Mouse (Mus musculus): ENCODE results near the gene Mdk. TPM values are rescaled to one million over a fixed set of nuclear protein-coding genes. Genes with fewer than 3 reads are reported as not detected.

Gene Mdk
- polyA plus RNA-seq, 1 experiment from 2014 or later, result 313 TPM

- peaks cover 59% of the 10 kb centered on the region for H3K4me1 ChIP-seq (replicated peaks)
- no peak overlapping the region for H3K9ac ChIP-seq
- WGBS, result 83% methylated on average over 4 of the region's 4 CpGs
- no peak for ATAC-seq (ENCODE audit: low FRiP score)
- H3K4me2 ChIP-seq, result no peak overlapping the region
- H3K36me3 ChIP-seq, result no peaks in the 10 kb centered on the region
- H3K27me3 ChIP-seq, result no peaks in the 10 kb centered on the region
- no peak overlapping the region for H3K4me3 ChIP-seq
- H3K27ac ChIP-seq, result 0 out of 2 replicates have a peak overlapping the region, but pooled peaks have one; percentile 8
- H3K9me3 ChIP-seq, result no peaks in the 10 kb centered on the region
Measured at GRCm38 (mm10) chr2:91955121-91955591, 23.1 kb upstream of the Mdk start.

DNA sequence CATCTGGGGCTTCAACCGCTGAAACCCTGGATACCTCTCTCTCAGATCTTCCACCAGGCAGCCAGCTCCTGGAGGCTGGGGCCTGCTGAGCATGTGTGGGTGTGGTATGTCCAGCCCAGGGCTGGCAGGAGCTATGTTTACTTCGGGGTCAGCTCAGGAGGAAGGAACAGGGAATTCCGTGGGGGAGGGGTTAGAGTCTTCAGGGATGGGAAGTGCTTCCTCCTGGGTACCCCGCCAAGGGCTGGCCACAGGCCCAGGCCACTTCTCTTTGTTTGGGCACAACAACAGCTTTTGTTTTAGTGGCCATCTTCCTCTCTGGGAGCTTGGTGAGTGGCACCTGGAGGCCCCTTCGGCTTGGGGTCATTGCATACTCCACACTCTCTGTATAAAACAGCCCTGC lies 21.7 kb upstream of the Mdk start:
- no peaks in the 10 kb centered on the region for H3K9me3 ChIP-seq
- no peak for ATAC-seq (ENCODE audit: low FRiP score)
- no peaks in the 10 kb centered on the region for H3K36me3 ChIP-seq
- H3K27ac ChIP-seq, result peak overlapping the region; percentile 52
- H3K9ac ChIP-seq, result no peak overlapping the region
- 27% methylated on average over 5 of the region's 5 CpGs for WGBS
- no peak overlapping the region for H3K4me2 ChIP-seq
- peaks cover 59% of the 10 kb centered on the region for H3K4me1 ChIP-seq (replicated peaks)
- no peak overlapping the region for H3K4me3 ChIP-seq
- H3K27me3 ChIP-seq, result no peaks in the 10 kb centered on the region

DNA sequence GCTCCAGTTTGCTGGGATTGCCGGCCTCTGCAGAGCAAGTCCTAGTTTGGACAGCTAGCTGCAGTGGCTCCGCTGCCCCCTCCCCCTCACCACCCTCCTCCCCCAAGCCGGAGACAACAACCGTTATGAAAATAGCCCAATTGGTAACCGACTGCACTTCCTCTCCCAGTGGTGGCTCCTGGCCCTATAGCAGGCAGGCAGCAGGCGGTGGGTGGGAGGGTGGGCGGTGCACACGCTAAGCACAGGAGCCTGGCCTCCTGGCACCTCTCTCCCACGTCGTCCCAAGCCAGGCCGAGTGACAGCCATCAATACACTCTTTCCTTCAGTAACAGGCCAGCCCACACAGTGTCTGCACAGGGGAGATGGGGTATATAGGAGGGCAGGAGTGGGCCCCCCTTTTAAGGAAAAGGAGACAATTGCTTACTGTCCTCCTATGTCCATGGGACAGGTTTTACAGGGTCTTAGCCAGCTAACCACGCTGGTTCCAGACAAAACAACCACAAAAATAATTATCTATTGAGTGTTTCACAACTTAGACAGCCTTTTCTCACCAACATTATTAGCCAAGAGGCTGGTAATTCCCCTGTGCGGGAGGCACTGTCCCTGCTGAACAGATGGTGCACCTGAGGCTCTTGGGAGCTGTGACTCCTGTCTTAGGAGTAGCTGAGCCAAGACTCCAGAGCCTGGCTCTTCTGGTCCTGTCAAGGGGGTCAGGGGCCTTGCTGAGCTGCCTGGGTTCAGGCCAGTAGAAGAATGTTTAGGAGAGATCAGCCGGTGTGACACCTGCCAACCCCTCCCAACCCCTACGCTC lies 18.4 kb upstream of the Mdk start:
- Histone ChIP-seq H3K4me3 (no peak overlapping the region; the same call in 1 of the 2 replicates), H3K9ac (peak overlapping the region; percentile 63), H3K4me2 (peak overlapping the region; percentile 41), H3K27me3 (no peaks in the 10 kb centered on the region), H3K9me3 (no peaks in the 10 kb centered on the region), H3K4me1 (replicated peaks) (peaks cover 70% of the 10 kb centered on the region), H3K36me3 (no peaks in the 10 kb centered on the region), H3K27ac (peak overlapping the region; percentile 73)
- peak; percentile 18 for ATAC-seq (ENCODE audit: low FRiP score)
- WGBS, result 17% methylated on average over 15 of the region's 15 CpGs

GRCm38 (mm10) chr2:91949411-91950274 lies 17.5 kb upstream of the Mdk start:
- H3K27ac ChIP-seq, result peak overlapping the region; percentile 73
- H3K9me3 ChIP-seq, result no peaks in the 10 kb centered on the region
- H3K36me3 ChIP-seq, result no peaks in the 10 kb centered on the region
- 71% methylated on average over 17 of the region's 17 CpGs for WGBS
- peak; percentile 22 for ATAC-seq (ENCODE audit: low FRiP score)
- H3K4me2 ChIP-seq, result peak overlapping the region; percentile 41
- H3K27me3 ChIP-seq, result peaks cover 3% of the 10 kb centered on the region; the same call in 1 of the 2 replicates
- peak overlapping the region; percentile 63 for H3K9ac ChIP-seq
- peaks cover 66% of the 10 kb centered on the region for H3K4me1 ChIP-seq (replicated peaks)
- H3K4me3 ChIP-seq, result no peak overlapping the region; the same call in 1 of the 2 replicates

DNA sequence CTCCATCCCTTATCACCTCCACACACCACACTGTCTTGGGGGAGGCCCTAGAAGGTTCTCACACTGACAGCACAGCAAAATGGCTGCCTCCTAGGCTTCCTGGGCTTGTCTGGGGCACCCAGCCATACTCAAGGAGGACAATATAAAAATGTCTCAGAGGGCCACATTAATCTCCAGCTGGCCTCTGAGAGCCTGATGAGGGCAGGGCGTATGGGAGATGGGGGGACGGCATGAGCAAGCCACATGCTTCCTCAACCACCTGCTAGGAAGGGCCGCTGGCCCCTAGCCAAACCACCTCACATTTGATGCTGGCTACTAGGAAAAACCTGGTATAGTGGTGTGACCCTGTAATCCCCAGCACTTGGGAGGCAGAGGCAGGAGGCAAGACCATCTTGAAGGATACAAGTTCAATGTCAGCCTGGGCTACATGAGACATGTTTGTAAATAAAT lies 16.7 kb upstream of the Mdk start:
- Histone ChIP-seq H3K27ac (no peak overlapping the region), H3K27me3 (peaks cover 3% of the 10 kb centered on the region; the same call in 1 of the 2 replicates), H3K9me3 (no peaks in the 10 kb centered on the region), H3K4me2 (no peak overlapping the region), H3K36me3 (no peaks in the 10 kb centered on the region), H3K9ac (no peak overlapping the region), H3K4me3 (no peak overlapping the region), H3K4me1 (replicated peaks) (peaks cover 60% of the 10 kb centered on the region)
- no peak for ATAC-seq (ENCODE audit: low FRiP score)
- WGBS, result 67% methylated on average over 3 of the region's 3 CpGs

- Histone ChIP-seq H3K27me3 (peaks cover 3% of the 10 kb centered on the region; the same call in 1 of the 2 replicates), H3K9ac (0 out of 2 replicates have a peak overlapping the region, but pooled peaks have one; percentile 46), H3K27ac (peak overlapping the region; percentile 76), H3K4me3 (no peak overlapping the region), H3K4me1 (replicated peaks) (peaks cover 56% of the 10 kb centered on the region), H3K4me2 (no peak overlapping the region), H3K36me3 (no peaks in the 10 kb centered on the region), H3K9me3 (no peaks in the 10 kb centered on the region)
- ATAC-seq (ENCODE audit: low FRiP score), result no peak
- WGBS, result 76% methylated on average over 6 of the region's 6 CpGs
Measured at GRCm38 (mm10) chr2:91948151-91948509, 16.0 kb upstream of the Mdk start.

DNA sequence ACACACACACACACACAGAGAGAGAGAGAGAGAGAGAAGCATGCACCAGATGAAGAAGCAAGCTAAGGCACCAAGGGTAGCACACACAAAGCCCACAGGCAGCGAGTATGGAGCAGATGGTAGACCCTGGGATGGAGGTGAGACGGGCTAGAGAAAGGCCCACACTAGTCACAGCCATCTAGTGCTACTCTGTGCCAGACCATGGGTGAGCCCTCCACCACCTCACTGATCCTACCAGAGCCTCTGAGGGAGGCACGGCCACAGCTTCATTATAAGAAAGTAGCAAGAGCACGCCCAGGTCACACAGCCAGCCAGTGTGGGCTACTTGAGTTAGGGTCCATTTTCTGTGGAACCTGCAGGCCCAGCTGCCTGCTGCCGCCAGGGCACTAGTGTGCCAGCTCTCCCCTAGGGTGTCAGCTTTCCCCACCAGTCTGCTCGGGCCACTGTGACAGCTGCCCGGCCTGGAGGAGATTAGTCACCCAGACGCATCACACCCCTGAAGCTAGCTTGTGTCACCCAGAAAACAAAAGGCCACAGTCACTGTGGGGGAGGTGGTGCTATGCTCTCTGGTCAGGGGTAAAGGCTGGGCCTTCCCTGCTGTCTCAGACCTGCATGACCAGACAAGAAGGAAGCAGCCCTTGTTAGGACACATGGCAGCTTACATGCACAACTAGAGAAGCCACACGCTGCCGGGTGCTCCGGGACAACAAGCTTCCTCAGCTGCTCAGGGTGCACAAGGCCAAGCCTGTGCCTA lies 15.5 kb upstream of the Mdk start:
- Histone ChIP-seq H3K9ac (peak overlapping the region; percentile 46; the same call in 1 of the 2 replicates), H3K4me1 (replicated peaks) (peaks cover 56% of the 10 kb centered on the region), H3K4me2 (no peak overlapping the region), H3K27me3 (peaks cover 3% of the 10 kb centered on the region; the same call in 1 of the 2 replicates), H3K9me3 (no peaks in the 10 kb centered on the region), H3K36me3 (no peaks in the 10 kb centered on the region), H3K27ac (peak overlapping the region; percentile 76), H3K4me3 (no peak overlapping the region)
- 51% methylated on average over 11 of the region's 11 CpGs for WGBS
- no peak for ATAC-seq (ENCODE audit: low FRiP score)

- Histone ChIP-seq H3K9me3 (no peaks in the 10 kb centered on the region), H3K4me3 (no peak overlapping the region), H3K4me2 (no peak overlapping the region), H3K36me3 (peaks cover 3% of the 10 kb centered on the region), H3K27me3 (peaks cover 3% of the 10 kb centered on the region; the same call in 1 of the 2 replicates), H3K4me1 (replicated peaks) (peaks cover 56% of the 10 kb centered on the region), H3K27ac (0 out of 2 replicates have a peak overlapping the region, but pooled peaks have one; percentile 18), H3K9ac (0 out of 2 replicates have a peak overlapping the region, but pooled peaks have one; percentile 24)
- ATAC-seq (ENCODE audit: low FRiP score), result no peak
- WGBS, result 58% methylated on average over 6 of the region's 6 CpGs
Measured at GRCm38 (mm10) chr2:91946836-91947235, 14.7 kb upstream of the Mdk start.

DNA sequence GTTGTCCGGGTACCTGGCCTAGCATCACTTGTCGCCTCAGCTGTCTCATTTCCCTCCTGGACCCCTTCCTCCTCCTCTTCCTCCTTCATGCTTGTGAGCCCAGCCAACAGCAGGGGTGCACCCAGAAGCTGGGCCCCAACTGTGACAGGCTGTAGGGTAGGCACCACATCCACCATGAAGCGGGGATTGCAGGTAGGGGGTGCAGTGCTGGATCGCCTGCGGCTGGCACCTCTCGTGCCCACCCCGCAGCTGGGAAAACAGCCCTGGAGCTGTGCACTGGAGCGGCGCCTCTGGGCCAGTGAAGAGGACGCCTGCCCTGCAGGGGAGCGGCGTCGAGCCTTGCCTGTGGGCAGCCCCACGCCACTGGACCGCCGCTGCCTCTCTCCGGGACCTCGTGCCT lies 13.4 kb upstream of the Mdk start, which contains the start of gene Gm9821:
Gm9821 (plus strand) TSS at position 221 of the 400 bp plus-strand sequence.
- Histone ChIP-seq H3K4me3 (no peak within 1 kb of the TSS), H3K27ac (no peak within 1 kb of the TSS), H3K27me3 (peaks cover 3% of the 10 kb centered on the region; the same call in 1 of the 2 replicates), H3K4me1 (replicated peaks) (peaks cover 52% of the 10 kb centered on the region), H3K36me3 (peaks cover 10% of the 10 kb centered on the region), H3K9ac (no peak within 1 kb of the TSS), H3K9me3 (no peaks in the 10 kb centered on the region), H3K4me2 (no peak within 1 kb of the TSS)
- ATAC-seq (ENCODE audit: low FRiP score), result no peak
- 85% methylated on average over 18 of the region's 18 CpGs for WGBS

DNA sequence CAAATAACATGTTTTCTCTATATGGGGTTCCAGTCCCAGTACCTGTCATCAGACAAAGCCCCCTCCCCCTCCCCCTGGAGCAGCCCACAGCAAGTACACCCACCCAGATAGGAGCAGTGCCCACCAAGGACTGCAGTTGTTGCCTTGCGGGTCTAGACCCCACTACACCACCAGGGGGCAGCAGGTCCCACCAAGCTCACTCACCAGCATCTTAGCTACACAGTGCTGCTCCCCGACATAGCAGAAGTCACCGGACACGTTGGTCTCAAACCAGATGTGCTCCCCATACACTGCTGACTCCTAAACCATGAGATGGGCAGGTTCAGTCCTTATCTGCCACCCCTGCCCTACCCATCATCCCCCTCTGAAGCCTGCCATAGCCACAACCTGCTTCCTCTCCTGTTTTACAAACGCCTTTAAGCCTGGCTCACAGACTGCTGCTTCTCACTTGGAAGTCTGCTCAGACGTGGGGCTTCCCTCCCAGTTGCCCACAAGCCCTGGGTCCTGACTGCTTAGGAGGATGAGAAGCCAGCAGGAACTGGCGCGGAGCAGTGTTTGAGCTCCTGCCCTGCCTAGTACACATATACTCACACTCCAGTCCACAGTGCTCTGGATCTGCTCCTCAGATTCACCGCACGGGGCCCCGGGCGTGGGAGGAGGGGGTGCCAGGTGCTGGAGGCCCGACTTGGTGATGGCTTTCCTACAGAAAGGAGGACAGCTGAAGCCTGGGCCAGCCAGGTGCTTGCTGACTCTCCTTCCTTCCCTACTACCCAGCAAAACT lies 12.3 kb upstream of the Mdk start:
- H3K4me1 ChIP-seq (replicated peaks), result peaks cover 41% of the 10 kb centered on the region
- peaks cover 20% of the 10 kb centered on the region for H3K36me3 ChIP-seq
- 49% methylated on average over 13 of the region's 13 CpGs for WGBS
- peaks cover 3% of the 10 kb centered on the region; the same call in 1 of the 2 replicates for H3K27me3 ChIP-seq
- no peak overlapping the region for H3K4me2 ChIP-seq
- no peak overlapping the region for H3K27ac ChIP-seq
- peak; percentile 73 for ATAC-seq (ENCODE audit: low FRiP score)
- peak overlapping the region; percentile 14; the same call in 1 of the 2 replicates for H3K9ac ChIP-seq
- H3K4me3 ChIP-seq, result no peak overlapping the region
- no peaks in the 10 kb centered on the region for H3K9me3 ChIP-seq

- ATAC-seq (ENCODE audit: low FRiP score), result no peak
- Histone ChIP-seq H3K9me3 (no peaks in the 10 kb centered on the region), H3K4me1 (replicated peaks) (peaks cover 22% of the 10 kb centered on the region), H3K9ac (no peak overlapping the region), H3K4me2 (no peak overlapping the region), H3K27me3 (peaks cover 3% of the 10 kb centered on the region; the same call in 1 of the 2 replicates), H3K27ac (no peak overlapping the region), H3K4me3 (no peak overlapping the region), H3K36me3 (peaks cover 40% of the 10 kb centered on the region)
- WGBS, result 84% methylated on average over 6 of the region's 6 CpGs
Measured at GRCm38 (mm10) chr2:91942356-91942755, 10.3 kb upstream of the Mdk start.

All from hindbrain, embryonic 13.5 days (tissue).